Mouse (Mus musculus) hindbrain, embryonic 11.5 days (tissue): ENCODE data around the gene Klb. TPM values are rescaled to one million over a fixed set of nuclear protein-coding genes. Genes with fewer than 3 reads are reported as not detected.
A peak's percentile ranks its signal among the peaks of the same experiment; 100 is the strongest.
"Not testable (repeated sequence)": the region's sequence is repeated elsewhere in the genome, so short reads cannot be mapped to it uniquely, and the experiment has no call there.

Source experiments
- ATAC-seq: fragments of 200-750 bp; cut with Nextera tagmentation; 2 replicates; pipeline ENCODE4 v1.8.0; 2017; ENCODE audit warnings: mild to moderate bottlenecking, moderate TSS enrichment, moderate library complexity; ENCODE audit not compliant: low FRiP score
- DNase-seq: peaks from one replicate; pipeline ENCODE4 v3.0.0-alpha.2; 2015; ENCODE audit warnings: low spot score
- H3K27ac ChIP-seq: fragments of 300-500 bp; sonication (generic); 2 replicates; pipeline ENCODE4 v1.5.1; 2014; ENCODE audit warnings: mild to moderate bottlenecking, low read depth, low read length
- H3K27me3 ChIP-seq: fragments of 300-500 bp; sonication (generic); 2 replicates; pipeline ENCODE4 v1.6.1; 2014; ENCODE audit warnings: mild to moderate bottlenecking, low read length, moderate library complexity, mixed read lengths; ENCODE audit not compliant: control insufficient read depth, insufficient read depth
- H3K36me3 ChIP-seq: fragments of 300-500 bp; sonication (generic); 2 replicates; pipeline ENCODE4 v1.6.1; 2014; ENCODE audit warnings: mild to moderate bottlenecking, low read length, moderate library complexity, mixed read lengths; ENCODE audit not compliant: control insufficient read depth, insufficient read depth
- H3K4me1 ChIP-seq: fragments of 300-500 bp; sonication (generic); replicated peaks from 2 replicates; pipeline ENCODE4 v1.6.1; 2014; ENCODE audit warnings: low read length, mixed read lengths; ENCODE audit not compliant: control insufficient read depth, insufficient read depth
- H3K4me2 ChIP-seq: fragments of 300-500 bp; sonication (generic); replicated peaks from 2 replicates; pipeline ENCODE4 v1.6.1; 2014; ENCODE audit warnings: mild to moderate bottlenecking, low read depth, low read length
- H3K4me3 ChIP-seq: fragments of 300-500 bp; sonication (generic); 2 replicates; pipeline ENCODE4 v1.5.1; 2014; ENCODE audit warnings: low read depth, low read length
- H3K9ac ChIP-seq: fragments of 300-500 bp; sonication (generic); 2 replicates; pipeline ENCODE4 v1.6.1; 2014; ENCODE audit warnings: low read depth, low read length
- H3K9me3 ChIP-seq: fragments of 300-500 bp; sonication (generic); 2 replicates; pipeline ENCODE4 v1.6.1; 2016; ENCODE audit warnings: low read length; ENCODE audit not compliant: control insufficient read depth
- WGBS: fragments of 180-500 bp; shearing (Covaris S2); extraction: QIAGEN DNeasy Blood & Tissue Kit; methylation state at CpG from one replicate; pipeline ENCODE4 v1.1.7; 2014; 5-methylcytosine and 5-hydroxymethylcytosine counted together
- polyA plus RNA-seq: library from polyadenylated mRNA; unstranded; fragments of >200 nt; fragmentation: Nextera tagmentation; extraction: Ambion mirVana; gene quantifications from 2 replicates; pipeline ENCODE4 v1.2.1, GENCODE M21; 2014

Gene Klb
- polyA plus RNA-seq: 0.11 TPM in 1 of 2 replicates, not detected in the other

DNA sequence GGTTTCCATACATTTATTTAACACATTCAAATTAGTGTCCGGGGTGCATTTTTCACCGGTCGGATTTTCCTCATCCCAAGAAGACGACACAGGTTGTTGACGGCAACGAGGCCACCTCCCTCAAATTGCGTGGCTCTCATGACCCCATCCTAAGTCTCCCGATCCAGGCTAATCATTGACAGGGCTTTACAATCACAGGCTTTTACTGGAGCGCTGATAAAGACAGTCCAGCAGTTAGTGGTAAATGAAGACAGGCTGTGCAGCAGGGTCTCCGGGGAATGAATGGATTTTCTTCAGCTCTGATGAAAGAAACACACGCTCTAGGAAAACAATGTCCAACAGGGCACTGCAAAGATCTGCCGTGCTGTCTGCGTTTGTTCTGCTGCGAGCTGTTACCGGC is at the start of gene Klb:
Gene Klb, plus strand, starts transcription at position 147 of the 400 bp plus-strand sequence.
- Histone ChIP-seq H3K4me3 (no peak within 1 kb of the TSS), H3K4me2 (peak within 1 kb of the TSS; percentile 19; the same call in 1 of the 2 replicates), H3K9ac (0 out of 2 replicates have a peak within 1 kb of the TSS, but pooled peaks have one; percentile 1), H3K36me3 (no peaks in the 10 kb centered on the region), H3K27me3 (no peaks in the 10 kb centered on the region), H3K4me1 (no peaks in the 10 kb centered on the region), H3K9me3 (no peaks in the 10 kb centered on the region), H3K27ac (no peak within 1 kb of the TSS)
- ATAC-seq (no peak), DNase-seq (peak; percentile 22)
- 24% methylated on average over 15 of the region's 15 CpGs for WGBS

DNA sequence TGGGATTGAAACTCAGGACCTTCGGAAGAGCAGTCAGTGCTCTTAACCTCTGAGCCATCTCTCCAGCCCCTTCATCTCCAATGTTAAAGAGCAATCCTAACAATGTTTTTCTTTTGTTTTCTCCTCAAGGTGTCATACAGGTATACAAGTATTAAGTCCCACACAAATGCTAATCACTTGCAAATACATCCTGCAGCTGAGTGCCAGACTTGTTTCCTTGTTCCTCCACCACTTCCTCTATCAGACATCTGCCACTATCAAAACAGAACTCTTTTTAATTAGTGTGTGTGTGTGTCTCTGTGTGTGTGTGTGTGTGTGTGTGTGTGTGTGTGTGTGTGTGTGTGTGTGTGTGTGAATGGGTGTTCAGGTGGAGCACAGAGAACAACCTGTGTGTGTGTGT is 48.5 kb upstream of the Klb start:
- ATAC-seq, H3K27me3 ChIP-seq, H3K4me2 ChIP-seq, H3K4me3 ChIP-seq, H3K9me3 ChIP-seq, H3K27ac ChIP-seq, H3K9ac ChIP-seq, H3K36me3 ChIP-seq, DNase-seq, H3K4me1 ChIP-seq: not testable (repeated sequence)
- 97% methylated on average over 1 of the region's 1 CpGs for WGBS

DNA sequence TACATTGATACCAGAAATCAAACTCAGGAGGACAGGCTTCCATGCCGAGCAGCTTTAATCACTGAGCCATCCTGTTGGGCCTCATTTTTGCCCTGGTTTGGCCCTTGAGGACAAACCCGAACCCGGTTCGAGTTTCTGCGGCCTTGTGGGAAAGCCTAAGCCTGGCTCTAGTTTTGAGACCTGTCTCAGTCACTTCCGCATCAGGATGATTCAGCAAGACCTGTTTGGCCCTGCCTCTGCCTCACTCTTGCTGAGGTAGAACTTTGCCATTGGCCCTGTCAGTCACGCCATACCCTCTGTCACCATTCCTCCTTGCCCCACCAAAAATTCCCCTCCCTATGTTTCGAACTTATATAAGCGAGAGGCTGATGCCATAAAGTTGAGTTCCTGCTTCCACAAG is 48.0 kb upstream of the Klb start:
- H3K4me2 ChIP-seq: no peak overlapping the region
- no peak for DNase-seq
- H3K27ac ChIP-seq: no peak overlapping the region
- no peaks in the 10 kb centered on the region for H3K27me3 ChIP-seq
- no peaks in the 10 kb centered on the region for H3K4me1 ChIP-seq
- H3K4me3 ChIP-seq: no peak overlapping the region
- no peak overlapping the region for H3K9ac ChIP-seq
- H3K9me3 ChIP-seq: no peaks in the 10 kb centered on the region
- WGBS: 90% methylated on average over 9 of the region's 9 CpGs
- no peak for ATAC-seq
- 0 out of 2 replicates have a peak, but pooled peaks cover 2% of the 10 kb centered on the region for H3K36me3 ChIP-seq

DNA sequence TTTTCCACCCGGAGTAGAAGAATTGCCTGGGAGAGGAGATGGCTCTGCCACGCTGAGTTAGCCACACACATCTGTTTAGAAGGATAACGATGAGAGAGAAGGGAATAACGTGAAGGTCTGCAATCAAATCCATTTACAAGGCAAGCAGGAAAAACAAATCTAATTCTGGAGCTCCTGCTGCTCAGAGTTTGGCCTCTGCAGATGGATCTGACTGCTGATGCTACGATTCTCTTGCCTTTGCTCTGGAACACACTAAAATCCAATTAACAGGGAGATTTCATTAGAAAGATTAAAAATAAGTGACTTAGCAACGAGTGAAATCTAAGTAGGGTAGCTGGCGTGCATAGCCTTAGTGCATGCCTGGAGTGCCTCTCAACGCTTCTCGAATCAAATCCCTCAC is 42.6 kb upstream of the Klb start:
- H3K9me3 ChIP-seq: no peaks in the 10 kb centered on the region
- 89% methylated on average over 9 of the region's 9 CpGs for WGBS
- H3K4me1 ChIP-seq: no peaks in the 10 kb centered on the region
- DNase-seq (no peak), ATAC-seq (no peak)
- H3K27me3 ChIP-seq: no peaks in the 10 kb centered on the region
- H3K4me3 ChIP-seq: no peak overlapping the region
- no peak overlapping the region for H3K4me2 ChIP-seq
- no peaks in the 10 kb centered on the region for H3K36me3 ChIP-seq
- H3K9ac ChIP-seq: no peak overlapping the region
- H3K27ac ChIP-seq: no peak overlapping the region

DNA sequence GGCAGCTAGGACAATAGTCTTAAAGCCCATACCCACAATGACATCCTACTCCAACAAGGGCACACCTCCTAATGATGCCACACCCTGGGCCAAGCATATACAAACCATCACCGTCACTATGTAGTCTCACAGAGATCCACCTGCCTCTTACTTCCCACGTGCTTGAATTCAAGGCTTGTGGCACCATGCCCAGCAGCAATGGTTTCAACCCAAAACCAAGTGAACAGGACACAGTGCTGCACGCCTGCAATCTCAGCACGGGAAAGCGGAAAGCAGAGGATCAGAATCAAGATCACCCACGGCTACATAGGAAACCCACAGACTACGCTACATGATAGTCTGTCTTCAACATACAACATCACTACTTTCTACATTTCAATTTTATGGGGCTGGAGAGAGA is 39.9 kb upstream of the Klb start:
- Histone ChIP-seq H3K9me3 (no peaks in the 10 kb centered on the region), H3K36me3 (no peaks in the 10 kb centered on the region), H3K4me3 (no peak overlapping the region), H3K9ac (no peak overlapping the region), H3K4me2 (no peak overlapping the region), H3K27me3 (no peaks in the 10 kb centered on the region), H3K27ac (no peak overlapping the region), H3K4me1 (no peaks in the 10 kb centered on the region)
- ATAC-seq (no peak), DNase-seq (no peak)
- 95% methylated on average over 7 of the region's 7 CpGs for WGBS

DNA sequence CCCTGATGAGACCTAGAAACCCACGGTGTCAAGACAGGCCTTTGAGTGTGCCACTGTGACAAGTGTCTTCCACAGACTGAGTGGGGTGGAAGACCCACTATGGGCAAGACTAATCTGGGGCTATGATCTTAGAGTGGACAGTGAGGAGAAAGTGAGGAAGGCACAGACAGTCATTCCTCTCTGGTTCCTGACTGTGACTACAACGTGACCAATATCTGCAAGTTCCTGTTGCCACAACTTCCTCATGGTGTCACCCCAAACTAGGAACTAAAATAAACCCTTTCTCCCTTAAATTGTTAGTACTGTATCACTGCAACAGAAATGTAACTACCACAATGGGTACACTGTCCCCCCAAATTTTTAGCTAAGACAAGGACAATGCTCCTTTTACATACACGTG is 39.2 kb upstream of the Klb start:
- Histone ChIP-seq H3K27ac (no peak overlapping the region), H3K9ac (no peak overlapping the region), H3K4me3 (no peak overlapping the region), H3K4me1 (no peaks in the 10 kb centered on the region), H3K27me3 (no peaks in the 10 kb centered on the region), H3K36me3 (no peaks in the 10 kb centered on the region), H3K4me2 (no peak overlapping the region), H3K9me3 (no peaks in the 10 kb centered on the region)
- DNase-seq (no peak), ATAC-seq (no peak)
- 96% methylated on average over 3 of the region's 3 CpGs for WGBS

DNA sequence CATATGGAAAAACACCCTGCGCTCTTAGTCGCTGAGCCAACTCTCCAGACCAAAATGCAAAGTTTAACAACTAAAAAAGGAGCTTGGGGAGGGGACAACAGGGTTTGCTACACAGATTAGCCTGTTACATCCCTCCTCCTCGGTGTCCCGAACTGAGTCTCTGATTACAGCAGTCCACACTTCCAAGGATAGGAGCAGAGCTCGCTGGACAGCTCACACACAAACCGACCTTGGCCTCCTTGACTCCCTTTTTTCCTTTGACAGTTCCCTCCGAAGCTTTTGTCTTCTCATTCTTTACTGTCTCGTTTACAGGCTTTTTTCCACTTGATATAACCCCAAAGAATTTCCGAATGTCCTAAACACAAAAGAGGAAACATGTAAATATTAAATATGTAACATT is 28.9 kb upstream of the Klb start:
- Histone ChIP-seq H3K4me1 (no peaks in the 10 kb centered on the region), H3K36me3 (no peaks in the 10 kb centered on the region; the same call in 1 of the 2 replicates), H3K27me3 (no peaks in the 10 kb centered on the region), H3K4me3 (no peak overlapping the region), H3K4me2 (no peak overlapping the region), H3K9me3 (no peaks in the 10 kb centered on the region), H3K27ac (no peak overlapping the region), H3K9ac (no peak overlapping the region)
- whole genome bisulfite sequencing: 90% methylated on average over 9 of the region's 9 CpGs
- DNase-seq (no peak), ATAC-seq (no peak)

DNA sequence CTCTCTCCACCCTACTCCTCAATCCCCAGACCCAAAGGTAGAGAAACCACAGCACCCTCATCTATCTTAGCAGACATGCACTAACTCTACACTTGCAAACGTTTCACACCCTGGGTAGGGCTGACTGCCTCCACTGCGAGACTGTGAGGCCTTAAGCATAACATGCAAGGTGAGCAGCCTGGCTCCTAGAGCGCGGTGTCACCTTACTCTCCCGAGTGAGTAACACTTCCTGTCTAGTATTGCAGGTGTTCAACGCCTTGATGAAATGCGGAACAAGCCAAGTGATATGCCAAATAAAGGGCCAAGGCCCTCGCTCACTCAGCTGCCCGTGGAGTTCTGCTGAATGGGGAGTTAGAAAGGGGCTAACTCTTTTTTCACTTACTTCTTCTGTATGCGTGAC is 25.9 kb upstream of the Klb start:
- Histone ChIP-seq H3K27me3 (no peaks in the 10 kb centered on the region), H3K9ac (no peak overlapping the region), H3K36me3 (no peaks in the 10 kb centered on the region), H3K4me3 (no peak overlapping the region), H3K4me1 (no peaks in the 10 kb centered on the region), H3K9me3 (no peaks in the 10 kb centered on the region), H3K4me2 (no peak overlapping the region), H3K27ac (no peak overlapping the region)
- no peak for ATAC-seq
- DNase-seq: no peak
- 84% methylated on average over 10 of the region's 10 CpGs for WGBS

DNA sequence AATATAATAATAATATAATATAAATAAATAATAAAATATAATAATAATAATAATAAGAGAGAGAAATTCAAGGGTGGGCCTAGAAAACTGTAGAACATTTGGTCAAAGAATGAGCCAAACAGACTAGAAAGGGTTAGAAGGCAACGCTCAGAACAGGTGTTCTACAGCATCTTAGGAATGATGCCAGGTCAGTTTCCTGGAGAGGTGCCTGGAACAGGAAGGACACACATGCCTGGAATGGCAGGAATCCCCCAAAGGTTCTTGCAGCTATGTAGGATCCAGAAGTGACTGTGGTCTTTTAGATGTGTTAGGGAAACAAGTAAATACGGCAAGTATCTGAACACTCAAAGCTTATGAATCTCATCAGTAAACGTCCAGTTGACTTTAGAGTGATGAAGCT is 23.8 kb upstream of the Klb start:
- WGBS: 99% methylated on average over 3 of the region's 3 CpGs
- Histone ChIP-seq H3K27me3 (no peaks in the 10 kb centered on the region), H3K4me1 (no peaks in the 10 kb centered on the region), H3K9ac (no peak overlapping the region), H3K27ac (no peak overlapping the region), H3K9me3 (no peaks in the 10 kb centered on the region), H3K4me2 (no peak overlapping the region), H3K4me3 (no peak overlapping the region), H3K36me3 (no peaks in the 10 kb centered on the region)
- ATAC-seq: no peak
- no peak for DNase-seq
